Mouse (Mus musculus): ENCODE results near the gene Lyg2. TPM values are rescaled to one million over a fixed set of nuclear protein-coding genes. Genes with fewer than 3 reads are reported as not detected.

Lyg2 gene
- polyA plus RNA-seq, 2 experiments: not detected

- no peak overlapping the region for H3K4me3 ChIP-seq (replicated peaks; ENCODE audit: low read length)
- no peak overlapping the region for H3K27ac ChIP-seq (replicated peaks; ENCODE audit: low read depth, low read length)
- ATAC-seq (ENCODE audit: low FRiP score, low read depth) (no peak), DNase-seq (ENCODE audit: low spot score) (no peak)
- 0 out of 2 replicates have a peak, but pooled peaks cover 5% of the 10 kb centered on the region for H3K27me3 ChIP-seq (ENCODE audit: control insufficient read depth, insufficient read depth, low read length)
- WGBS: 82% methylated on average over 1 of the region's 1 CpGs
- no peak overlapping the region for H3K4me2 ChIP-seq (replicated peaks; ENCODE audit: low read depth, low read length, severe bottlenecking)
- 0 out of 2 replicates have a peak, but pooled peaks cover 2% of the 10 kb centered on the region for H3K4me1 ChIP-seq (ENCODE audit: control insufficient read depth, insufficient read depth, low read length)
- no peak for TF ChIP-seq POLR2A (IDR thresholded peaks at IDR 0.05; ENCODE audit: borderline replicate concordance, extremely low read depth, insufficient read depth, insufficient read length)
- H3K36me3 ChIP-seq (ENCODE audit: control insufficient read depth, insufficient read depth, low read length): no peaks in the 10 kb centered on the region
- no peaks in the 10 kb centered on the region for H3K9me3 ChIP-seq (ENCODE audit: control insufficient read depth, low read length)
- no peak overlapping the region for H3K9ac ChIP-seq (ENCODE audit: low read depth, low read length, severe bottlenecking)
Observed at GRCm38 (mm10) chr1:37867056-37867455, 49.2 kb downstream of the Lyg2 start.

GRCm38 (mm10) chr1:37866286-37866685, 50.0 kb downstream of the Lyg2 start, which contains the start of gene Tsga10:
Gene Tsga10, minus strand, starts transcription at chr1:37866429.
- H3K27me3 ChIP-seq (ENCODE audit: control insufficient read depth, insufficient read depth, low read length): 0 out of 2 replicates have a peak, but pooled peaks cover 5% of the 10 kb centered on the region
- peak within 1 kb of the TSS; percentile 59 for H3K9ac ChIP-seq (ENCODE audit: low read depth, low read length, severe bottlenecking)
- DNase-seq (ENCODE audit: low spot score): no peak
- H3K27ac ChIP-seq (replicated peaks; ENCODE audit: low read depth, low read length): peak within 1 kb of the TSS; percentile 59; the same call in 1 of the 2 replicates
- H3K4me3 ChIP-seq (replicated peaks; ENCODE audit: low read length): peak within 1 kb of the TSS; percentile 65
- H3K36me3 ChIP-seq (ENCODE audit: control insufficient read depth, insufficient read depth, low read length): no peaks in the 10 kb centered on the region
- H3K9me3 ChIP-seq (ENCODE audit: control insufficient read depth, low read length): no peaks in the 10 kb centered on the region
- peak within 1 kb of the TSS; percentile 68 for H3K4me2 ChIP-seq (replicated peaks; ENCODE audit: low read depth, low read length, severe bottlenecking)
- 0 out of 2 replicates have a peak, but pooled peaks cover 2% of the 10 kb centered on the region for H3K4me1 ChIP-seq (ENCODE audit: control insufficient read depth, insufficient read depth, low read length)
- 75% methylated on average over 6 of the region's 6 CpGs for WGBS
- no peak for TF ChIP-seq POLR2A (IDR thresholded peaks at IDR 0.05; ENCODE audit: borderline replicate concordance, extremely low read depth, insufficient read depth, insufficient read length)
- no peak for ATAC-seq (ENCODE audit: low FRiP score, low read depth)

GRCm38 (mm10) chr1:37865401-37866215, 50.7 kb downstream of the Lyg2 start:
- 10% methylated on average over 23 of the region's 23 CpGs for WGBS
- DNase-seq (ENCODE audit: low spot score): no peak
- Histone ChIP-seq H3K4me1 (ENCODE audit: control insufficient read depth, insufficient read depth, low read length) (0 out of 2 replicates have a peak, but pooled peaks cover 2% of the 10 kb centered on the region), H3K9ac (ENCODE audit: low read depth, low read length, severe bottlenecking) (peak overlapping the region; percentile 59), H3K4me2 (replicated peaks; ENCODE audit: low read depth, low read length, severe bottlenecking) (peak overlapping the region; percentile 68), H3K4me3 (replicated peaks; ENCODE audit: low read length) (peak overlapping the region; percentile 65), H3K27ac (replicated peaks; ENCODE audit: low read depth, low read length) (peak overlapping the region; percentile 59; the same call in 1 of the 2 replicates), H3K27me3 (ENCODE audit: control insufficient read depth, insufficient read depth, low read length) (0 out of 2 replicates have a peak, but pooled peaks cover 5% of the 10 kb centered on the region), H3K9me3 (ENCODE audit: control insufficient read depth, low read length) (no peaks in the 10 kb centered on the region), H3K36me3 (ENCODE audit: control insufficient read depth, insufficient read depth, low read length) (no peaks in the 10 kb centered on the region)
- ATAC-seq (ENCODE audit: low FRiP score, low read depth): no peak
- no peak for TF ChIP-seq POLR2A (IDR thresholded peaks at IDR 0.05; ENCODE audit: borderline replicate concordance, extremely low read depth, insufficient read depth, insufficient read length)

- ATAC-seq (ENCODE audit: low FRiP score, low read depth) (peak; percentile 96), DNase-seq (ENCODE audit: low spot score) (peak; percentile 99)
- Histone ChIP-seq H3K4me1 (ENCODE audit: control insufficient read depth, insufficient read depth, low read length) (0 out of 2 replicates have a peak, but pooled peaks cover 2% of the 10 kb centered on the region), H3K9me3 (ENCODE audit: control insufficient read depth, low read length) (no peaks in the 10 kb centered on the region), H3K9ac (ENCODE audit: low read depth, low read length, severe bottlenecking) (peak overlapping the region; percentile 70), H3K27ac (replicated peaks; ENCODE audit: low read depth, low read length) (peak overlapping the region; percentile 70), H3K4me2 (replicated peaks; ENCODE audit: low read depth, low read length, severe bottlenecking) (peak overlapping the region; percentile 80), H3K36me3 (ENCODE audit: control insufficient read depth, insufficient read depth, low read length) (no peaks in the 10 kb centered on the region), H3K27me3 (ENCODE audit: control insufficient read depth, insufficient read depth, low read length) (0 out of 2 replicates have a peak, but pooled peaks cover 5% of the 10 kb centered on the region), H3K4me3 (replicated peaks; ENCODE audit: low read length) (peak overlapping the region; percentile 65)
- WGBS: 2% methylated on average over 74 of the region's 90 CpGs
- peak; percentile 71; the same call in 1 of the 2 replicates for TF ChIP-seq POLR2A (IDR thresholded peaks at IDR 0.05; ENCODE audit: borderline replicate concordance, extremely low read depth, insufficient read depth, insufficient read length)
Observed at GRCm38 (mm10) chr1:37864511-37865400, 51.5 kb downstream of the Lyg2 start.

Other genes with a start within 250 kb of the Lyg2 start
- gene 2010300C02Rik, start 196.4 kb downstream of the Lyg2 start, polyA plus RNA-seq (2012; rRNA removed): 3.1 and 3.7 TPM in 2 replicates
- 4.1 and 4.5 TPM in 2 replicates for gene 2010300C02Rik, start 196.4 kb downstream of the Lyg2 start, polyA plus RNA-seq (2014; fragmentation: Nextera tagmentation; extraction: Ambion mirVana)
- 5.1 and 6.1 TPM in 2 replicates for gene Tsga10, start 50.1 kb downstream of the Lyg2 start, polyA plus RNA-seq (2012; rRNA removed)
- 4.9 and 5.2 TPM in 2 replicates for gene Tsga10, start 50.1 kb downstream of the Lyg2 start, polyA plus RNA-seq (2014; fragmentation: Nextera tagmentation; extraction: Ambion mirVana)
- gene Lipt1, start 44.8 kb downstream of the Lyg2 start, polyA plus RNA-seq (2012; rRNA removed): 4.8 and 6.4 TPM in 2 replicates
- gene Lipt1, start 44.8 kb downstream of the Lyg2 start, polyA plus RNA-seq (2014; fragmentation: Nextera tagmentation; extraction: Ambion mirVana): 8.8 and 9.5 TPM in 2 replicates
- 22.1 and 30.5 TPM in 2 replicates for gene Mitd1, start 26.1 kb downstream of the Lyg2 start, polyA plus RNA-seq (2012; rRNA removed)
- gene Mitd1, start 26.1 kb downstream of the Lyg2 start, polyA plus RNA-seq (2014; fragmentation: Nextera tagmentation; extraction: Ambion mirVana): 26.8 and 27.6 TPM in 2 replicates
- 85.0 and 124 TPM in 2 replicates for gene Mrpl30, start 26.0 kb downstream of the Lyg2 start, polyA plus RNA-seq (2012; rRNA removed)
- gene Mrpl30, start 26.0 kb downstream of the Lyg2 start, polyA plus RNA-seq (2014; fragmentation: Nextera tagmentation; extraction: Ambion mirVana): 270 and 275 TPM in 2 replicates
- not detected in 2 replicates for gene Lyg1, start 41.3 kb upstream of the Lyg2 start, polyA plus RNA-seq (2012; rRNA removed)
- not detected in 2 replicates for gene Lyg1, start 41.3 kb upstream of the Lyg2 start, polyA plus RNA-seq (2014; fragmentation: Nextera tagmentation; extraction: Ambion mirVana)
- gene Txndc9, start 81.4 kb upstream of the Lyg2 start, polyA plus RNA-seq (2012; rRNA removed): 37.8 and 57.8 TPM in 2 replicates
- 129 and 141 TPM in 2 replicates for gene Txndc9, start 81.4 kb upstream of the Lyg2 start, polyA plus RNA-seq (2014; fragmentation: Nextera tagmentation; extraction: Ambion mirVana)
- gene Eif5b, start 81.5 kb upstream of the Lyg2 start, polyA plus RNA-seq (2012; rRNA removed): 24.7 and 35.3 TPM in 2 replicates
- 28.2 and 28.3 TPM in 2 replicates for gene Eif5b, start 81.5 kb upstream of the Lyg2 start, polyA plus RNA-seq (2014; fragmentation: Nextera tagmentation; extraction: Ambion mirVana)
- gene Rev1, start 213.3 kb upstream of the Lyg2 start, polyA plus RNA-seq (2012; rRNA removed): 26.1 and 29.9 TPM in 2 replicates
- 23.4 and 30.7 TPM in 2 replicates for gene Rev1, start 213.3 kb upstream of the Lyg2 start, polyA plus RNA-seq (2014; fragmentation: Nextera tagmentation; extraction: Ambion mirVana)